Mouse (Mus musculus): ENCODE measurements at regions not wholly inside any gene's neighbourhood (a gene's known extent, or its start where the extent isn't known, plus 50 kb on each side); places are given as distances from the start of the nearest gene placed in this dataset.
A peak's percentile ranks its signal among the peaks of the same experiment; 100 is the strongest.

- no peak for DNase-seq
- H3K79me2 ChIP-seq (replicated peaks; ENCODE audit: control insufficient read depth, insufficient read depth, low read length) = no peaks in the 10 kb centered on the region
- H3K27me3 ChIP-seq (ENCODE audit: control insufficient read depth, insufficient read depth, low read length) = no peaks in the 10 kb centered on the region
- H3K4me3 ChIP-seq = no peak overlapping the region
- WGBS = 68% methylated on average over 4 of the region's 4 CpGs
- no peaks in the 10 kb centered on the region for H3K4me1 ChIP-seq (ENCODE audit: control insufficient read depth, insufficient read depth, low read length)
- no peaks in the 10 kb centered on the region for H3K36me3 ChIP-seq (ENCODE audit: control insufficient read depth, insufficient read depth, low read length)
- no peak overlapping the region for H3K27ac ChIP-seq
- H3K9ac ChIP-seq (ENCODE audit: low read depth, low read length) = no peak overlapping the region
- TF ChIP-seq POLR2A (IDR thresholded peaks at IDR 0.05; ENCODE audit: insufficient read depth, low read depth, low read length) (no peak), EP300 (IDR thresholded peaks at IDR 0.05; ENCODE audit: insufficient read depth, low read depth, low read length) (no peak), CTCF (IDR thresholded peaks at IDR 0.05) (no peak)
- intact Hi-C loops (cut with DNase I) = no loop called here
These were observed 90.7 kb upstream of the Cmc1 start for GRCm38 (mm10) chr9:118240711-118241110.

GRCm38 (mm10) chr9:118246820-118247628 lies 97.0 kb upstream of the Cmc1 start:
- Histone ChIP-seq H3K4me1 (ENCODE audit: control insufficient read depth, insufficient read depth, low read length) (no peaks in the 10 kb centered on the region), H3K9ac (ENCODE audit: low read depth, low read length) (no peak overlapping the region)
- intact Hi-C loops (cut with DNase I) = no loop called here

GRCm38 (mm10) chr9:118253829-118254228 lies 103.9 kb upstream of the Cmc1 start:
- Histone ChIP-seq H3K27ac (no peak overlapping the region), H3K79me2 (replicated peaks; ENCODE audit: control insufficient read depth, insufficient read depth, low read length) (no peaks in the 10 kb centered on the region), H3K9ac (ENCODE audit: low read depth, low read length) (no peak overlapping the region), H3K27me3 (ENCODE audit: control insufficient read depth, insufficient read depth, low read length) (no peaks in the 10 kb centered on the region), H3K4me3 (no peak overlapping the region), H3K4me1 (ENCODE audit: control insufficient read depth, insufficient read depth, low read length) (no peaks in the 10 kb centered on the region), H3K36me3 (ENCODE audit: control insufficient read depth, insufficient read depth, low read length) (no peaks in the 10 kb centered on the region)
- intact Hi-C loops (cut with DNase I) = no loop called here
- no peak for DNase-seq
- TF ChIP-seq EP300 (IDR thresholded peaks at IDR 0.05; ENCODE audit: insufficient read depth, low read depth, low read length) (no peak), POLR2A (IDR thresholded peaks at IDR 0.05; ENCODE audit: insufficient read depth, low read depth, low read length) (no peak), CTCF (IDR thresholded peaks at IDR 0.05) (peak; percentile 13; the same call in 1 of the 2 replicates)

More at GRCm38 (mm10) chr9:118246820-118247628, 97.0 kb upstream of the Cmc1 start:
- Histone ChIP-seq H3K4me3 (no peak overlapping the region), H3K36me3 (ENCODE audit: control insufficient read depth, insufficient read depth, low read length) (no peaks in the 10 kb centered on the region), H3K27me3 (ENCODE audit: control insufficient read depth, insufficient read depth, low read length) (no peaks in the 10 kb centered on the region), H3K27ac (no peak overlapping the region), H3K79me2 (replicated peaks; ENCODE audit: control insufficient read depth, insufficient read depth, low read length) (no peaks in the 10 kb centered on the region)
- WGBS = 43% methylated on average over 15 of the region's 15 CpGs
- no peak for DNase-seq
- TF ChIP-seq CTCF (IDR thresholded peaks at IDR 0.05) (no peak), POLR2A (IDR thresholded peaks at IDR 0.05; ENCODE audit: insufficient read depth, low read depth, low read length) (no peak), EP300 (IDR thresholded peaks at IDR 0.05; ENCODE audit: insufficient read depth, low read depth, low read length) (no peak)

GRCm38 (mm10) chr9:118255200-118255733 lies 105.3 kb upstream of the Cmc1 start:
- no peak for TF ChIP-seq POLR2A (IDR thresholded peaks at IDR 0.05; ENCODE audit: insufficient read depth, low read depth, low read length)
- TF ChIP-seq CTCF (IDR thresholded peaks at IDR 0.05) = no peak
- TF ChIP-seq EP300 (IDR thresholded peaks at IDR 0.05; ENCODE audit: insufficient read depth, low read depth, low read length) = no peak
- Histone ChIP-seq H3K27me3 (ENCODE audit: control insufficient read depth, insufficient read depth, low read length) (no peaks in the 10 kb centered on the region), H3K4me1 (ENCODE audit: control insufficient read depth, insufficient read depth, low read length) (no peaks in the 10 kb centered on the region), H3K4me3 (no peak overlapping the region), H3K36me3 (ENCODE audit: control insufficient read depth, insufficient read depth, low read length) (no peaks in the 10 kb centered on the region), H3K9ac (ENCODE audit: low read depth, low read length) (no peak overlapping the region), H3K27ac (no peak overlapping the region), H3K79me2 (replicated peaks; ENCODE audit: control insufficient read depth, insufficient read depth, low read length) (no peaks in the 10 kb centered on the region)
- no peak for DNase-seq
- intact Hi-C loops (cut with DNase I) = no loop called here
- 58% methylated on average over 9 of the region's 9 CpGs for WGBS

- 37% methylated on average over 11 of the region's 11 CpGs for WGBS
- Histone ChIP-seq H3K36me3 (ENCODE audit: control insufficient read depth, insufficient read depth, low read length) (no peaks in the 10 kb centered on the region), H3K9ac (ENCODE audit: low read depth, low read length) (no peak overlapping the region), H3K79me2 (replicated peaks; ENCODE audit: control insufficient read depth, insufficient read depth, low read length) (no peaks in the 10 kb centered on the region), H3K4me3 (no peak overlapping the region), H3K27ac (no peak overlapping the region), H3K27me3 (ENCODE audit: control insufficient read depth, insufficient read depth, low read length) (no peaks in the 10 kb centered on the region), H3K4me1 (ENCODE audit: control insufficient read depth, insufficient read depth, low read length) (no peaks in the 10 kb centered on the region)
- intact Hi-C loops (cut with DNase I) = no loop called here
- TF ChIP-seq EP300 (IDR thresholded peaks at IDR 0.05; ENCODE audit: insufficient read depth, low read depth, low read length) (no peak), POLR2A (IDR thresholded peaks at IDR 0.05; ENCODE audit: insufficient read depth, low read depth, low read length) (no peak)
- no peak for DNase-seq
These were observed 105.8 kb upstream of the Cmc1 start for GRCm38 (mm10) chr9:118255751-118256266.

GRCm38 (mm10) chr9:118266298-118266697 lies 116.3 kb upstream of the Cmc1 start:
- 53% methylated on average over 5 of the region's 5 CpGs for WGBS
- Histone ChIP-seq H3K27me3 (ENCODE audit: control insufficient read depth, insufficient read depth, low read length) (no peaks in the 10 kb centered on the region), H3K79me2 (replicated peaks; ENCODE audit: control insufficient read depth, insufficient read depth, low read length) (no peaks in the 10 kb centered on the region), H3K27ac (no peak overlapping the region), H3K4me3 (no peak overlapping the region), H3K9ac (ENCODE audit: low read depth, low read length) (no peak overlapping the region), H3K36me3 (ENCODE audit: control insufficient read depth, insufficient read depth, low read length) (no peaks in the 10 kb centered on the region), H3K4me1 (ENCODE audit: control insufficient read depth, insufficient read depth, low read length) (no peaks in the 10 kb centered on the region)
- intact Hi-C loops (cut with DNase I) = no loop called here
- TF ChIP-seq EP300 (IDR thresholded peaks at IDR 0.05; ENCODE audit: insufficient read depth, low read depth, low read length) (no peak), POLR2A (IDR thresholded peaks at IDR 0.05; ENCODE audit: insufficient read depth, low read depth, low read length) (no peak), CTCF (IDR thresholded peaks at IDR 0.05) (no peak)
- no peak for DNase-seq

Data from heart, adult 2 months (tissue).